Mouse (Mus musculus) adipose tissue, adult 10 weeks (tissue): ENCODE data around the gene Homer1. TPM values are rescaled to one million over a fixed set of nuclear protein-coding genes. Genes with fewer than 3 reads are reported as not detected.

Source experiments
- polyA plus RNA-seq: library from polyadenylated mRNA; stranded (reverse); fragments of 350-450 nt; fragmentation: Illumina TruSeq; extraction: RNeasy Lipid Tissue Mini Kit (QIAGEN cat#74804); gene quantifications from one replicate; pipeline ENCODE4 v1.2.3, GENCODE M21; 2014; ENCODE audit warnings: low read depth, low replicate concordance

Gene Homer1
- polyA plus RNA-seq, result 7.3 TPM

DNA sequence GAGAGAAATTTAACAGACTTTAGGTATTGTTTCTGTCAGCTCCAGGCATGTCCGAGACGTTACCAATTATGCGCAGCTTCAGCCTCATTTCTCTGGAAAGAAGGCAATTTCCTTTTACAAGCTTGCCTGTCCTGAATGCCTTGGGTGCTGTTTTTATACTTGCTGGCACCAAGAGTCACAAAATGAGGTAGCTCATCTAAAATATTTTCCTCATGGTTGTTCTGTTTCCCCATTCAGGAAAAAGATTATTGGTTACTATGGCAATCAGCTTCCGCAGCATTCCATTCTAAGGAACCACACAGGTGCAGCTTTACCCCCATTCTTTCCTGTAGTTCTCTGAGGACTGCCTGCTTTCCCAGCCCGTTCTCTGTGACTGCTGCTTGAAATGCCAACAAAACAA, at the start of gene Homer1:
Homer1 (plus strand) TSS at position 320 of the 400 bp plus-strand sequence.

Other genes starting within 250 kb of the Homer1 start
- 0.52 TPM for gene Cmya5, start 154.9 kb upstream of the Homer1 start, polyA plus RNA-seq
- 26.5 TPM for gene Tent2, start 107.2 kb upstream of the Homer1 start, polyA plus RNA-seq
- 12.8 TPM for gene Jmy, start 200.2 kb downstream of the Homer1 start, polyA plus RNA-seq